Mouse (Mus musculus) urinary bladder, postnatal 10 days (tissue): ENCODE data around the gene Kifc3.
A peak's percentile ranks its signal among the peaks of the same experiment; 100 is the strongest.

Experiments used
- DNase-seq: peaks from one replicate; pipeline ENCODE4 v3.0.0; 2022; ENCODE audit warnings: low spot score

Gene Kifc3

DNA sequence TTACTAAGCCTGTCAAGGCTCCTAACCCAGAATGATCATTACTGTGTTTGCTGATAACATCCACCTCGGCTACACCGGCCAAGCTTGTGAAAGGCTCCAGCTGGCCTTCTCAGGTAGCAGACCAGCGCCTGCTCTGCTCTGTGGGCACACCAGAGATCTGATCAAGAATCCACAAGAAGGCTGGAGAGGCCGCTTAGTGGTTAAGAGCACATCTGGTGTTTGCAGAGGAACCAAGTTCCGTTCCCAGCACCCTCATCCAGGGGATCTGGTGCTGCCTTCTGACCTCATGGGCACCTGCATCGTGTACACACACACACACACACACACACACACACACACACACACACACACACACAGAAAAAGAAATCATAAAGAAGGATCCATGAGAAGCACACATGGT is 46.5 kb downstream of the Kifc3 start:
- no peak for DNase-seq

DNA sequence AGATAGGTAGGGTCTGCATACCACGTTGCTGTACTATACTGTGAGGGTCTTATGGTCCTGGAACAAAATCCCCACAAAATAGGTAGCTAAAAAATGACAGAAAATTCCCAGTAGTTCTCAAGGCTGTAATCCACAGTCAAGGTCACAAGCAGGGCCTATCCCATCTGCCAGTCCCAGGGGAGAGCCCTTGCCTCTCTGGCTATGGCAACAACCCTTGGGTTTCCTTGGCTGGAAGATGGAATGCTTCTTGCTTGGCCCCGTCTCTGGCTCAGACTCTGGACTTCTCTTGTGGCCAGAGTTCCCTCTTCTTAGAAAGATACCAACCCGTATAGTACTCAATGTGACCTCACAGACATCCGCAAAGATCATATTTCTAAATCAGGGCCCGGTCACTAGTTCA is 47.3 kb downstream of the Kifc3 start:
- no peak for DNase-seq

DNA sequence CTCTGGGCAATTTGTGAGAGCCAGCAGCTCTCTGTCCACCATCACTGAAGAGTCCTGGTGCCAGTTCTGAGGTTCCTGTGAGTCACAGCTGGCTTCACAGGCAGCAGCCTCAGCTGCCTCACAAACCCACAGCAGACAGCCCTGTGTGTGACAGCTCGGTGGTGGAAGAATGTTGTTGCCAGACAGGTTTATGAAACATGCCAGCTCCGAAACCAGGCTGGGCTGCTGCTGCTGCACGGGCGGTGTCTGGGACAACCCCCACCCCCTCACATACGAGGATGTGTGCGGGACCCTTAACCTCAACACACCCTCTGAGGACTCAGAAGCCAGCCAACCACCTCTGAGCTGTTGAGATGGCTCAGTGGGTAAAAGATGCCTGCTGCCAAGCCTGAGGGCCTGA is 48.0 kb downstream of the Kifc3 start:
- DNase-seq = no peak

DNA sequence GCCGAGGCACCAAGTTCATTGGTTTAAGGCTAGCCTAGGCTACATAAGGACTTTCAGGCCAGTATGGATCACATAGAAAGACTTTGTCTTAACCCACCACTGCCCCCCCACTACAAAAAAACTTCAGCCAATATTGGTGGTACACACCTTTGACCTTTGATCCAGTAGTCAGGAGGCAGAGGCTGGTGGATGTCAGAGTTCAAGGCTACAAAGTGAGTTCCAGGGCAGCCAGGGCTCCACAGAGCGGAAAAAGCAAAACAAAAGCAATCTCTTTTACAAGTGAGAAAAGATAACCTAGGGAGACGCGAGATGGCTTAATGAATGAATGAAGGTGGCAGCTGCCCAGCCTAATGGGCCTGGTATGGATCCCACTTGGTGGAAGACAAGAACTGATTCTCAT is 48.6 kb downstream of the Kifc3 start:
- DNase-seq = no peak

DNA sequence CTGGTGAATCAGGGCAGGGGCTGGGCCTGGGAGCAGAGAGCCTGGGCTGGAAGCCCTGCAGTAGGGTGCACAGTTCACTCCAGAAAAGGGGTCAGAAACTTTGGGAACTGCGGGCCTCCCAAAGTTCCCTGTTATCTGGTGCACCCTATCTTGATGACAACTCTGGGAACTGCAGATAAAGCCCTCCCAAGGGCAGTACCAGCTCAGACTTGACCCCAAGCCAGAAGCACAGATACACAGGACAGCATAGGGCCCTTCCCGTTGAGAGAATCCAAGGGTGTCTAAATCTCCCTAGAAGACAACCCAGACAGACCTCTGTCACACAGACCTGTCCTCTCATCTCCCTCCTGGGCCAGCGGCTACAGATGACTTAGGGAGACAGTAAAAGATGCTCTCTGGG is 52.0 kb downstream of the Kifc3 start:
- DNase-seq = no peak

DNA sequence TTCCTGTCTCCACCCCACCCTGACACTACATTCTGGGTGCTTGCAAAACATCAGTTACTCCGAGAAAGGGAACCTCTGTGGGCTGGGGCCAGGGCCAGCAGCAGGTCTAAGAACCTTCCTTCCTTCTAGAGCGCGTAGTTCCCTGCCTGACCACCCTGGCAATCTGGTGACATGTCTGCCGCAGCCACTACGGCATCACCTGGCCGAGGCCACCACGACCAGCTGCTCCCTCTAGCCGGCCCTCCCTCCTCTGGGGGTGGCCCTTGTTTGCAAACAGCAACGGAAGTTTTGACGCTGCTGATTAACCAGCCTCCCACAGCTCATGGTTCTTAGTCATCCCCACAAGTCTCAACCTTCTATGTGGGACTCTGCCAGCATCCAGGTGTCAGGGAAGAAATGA is 53.2 kb downstream of the Kifc3 start:
- DNase-seq = no peak

DNA sequence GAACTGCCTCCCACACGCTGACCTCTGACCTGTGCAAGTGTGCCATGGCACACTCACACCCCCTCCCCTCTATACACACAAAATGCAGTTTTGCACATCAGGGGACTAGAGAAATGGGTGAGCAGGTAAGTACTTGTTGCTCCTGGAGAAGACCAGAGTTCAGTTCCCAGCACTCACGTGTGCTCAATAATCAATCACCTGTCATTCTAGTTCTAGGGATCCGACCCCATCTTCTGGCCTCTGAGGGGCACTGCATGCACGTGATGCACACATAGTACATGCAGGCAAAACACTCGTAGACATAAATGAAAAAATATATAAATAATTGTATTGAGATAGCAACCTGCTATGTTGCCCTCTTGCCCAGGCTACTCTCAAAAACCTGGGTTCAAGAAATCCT is 55.8 kb downstream of the Kifc3 start:
- DNase-seq = no peak

DNA sequence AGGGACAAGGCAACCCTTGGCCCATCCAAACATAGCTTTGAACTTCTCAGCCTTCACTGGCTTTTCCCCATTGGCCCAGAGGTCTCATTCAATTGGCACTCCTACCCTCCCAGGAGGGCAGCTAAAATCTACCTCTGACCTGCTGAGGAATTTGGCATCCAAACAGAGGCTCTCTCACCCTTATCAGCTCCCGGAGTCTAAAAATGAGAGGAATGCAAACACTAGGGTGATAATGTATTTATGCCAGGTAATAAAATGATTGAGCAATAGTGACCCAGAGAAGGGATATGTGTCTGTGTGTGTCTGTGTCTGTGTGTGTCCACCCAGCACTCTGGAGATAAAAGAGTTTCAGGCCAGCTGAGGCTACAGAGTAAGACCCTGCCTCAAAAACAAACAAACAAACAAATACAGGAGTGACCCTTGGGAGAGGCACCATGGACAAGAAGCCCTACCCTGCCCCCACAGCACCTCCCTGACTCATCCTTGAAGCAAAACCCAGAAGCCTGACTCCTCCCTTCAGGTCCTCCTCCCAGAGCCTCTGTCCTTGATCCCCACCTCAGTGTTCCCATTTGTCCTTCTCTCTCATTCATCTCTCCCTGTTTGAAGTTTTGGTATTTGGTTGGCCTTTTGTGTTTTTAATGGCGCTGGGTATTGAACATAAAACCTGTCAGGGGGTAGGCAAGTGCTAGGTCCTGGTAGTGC is 56.4 kb downstream of the Kifc3 start:
- DNase-seq = no peak

DNA sequence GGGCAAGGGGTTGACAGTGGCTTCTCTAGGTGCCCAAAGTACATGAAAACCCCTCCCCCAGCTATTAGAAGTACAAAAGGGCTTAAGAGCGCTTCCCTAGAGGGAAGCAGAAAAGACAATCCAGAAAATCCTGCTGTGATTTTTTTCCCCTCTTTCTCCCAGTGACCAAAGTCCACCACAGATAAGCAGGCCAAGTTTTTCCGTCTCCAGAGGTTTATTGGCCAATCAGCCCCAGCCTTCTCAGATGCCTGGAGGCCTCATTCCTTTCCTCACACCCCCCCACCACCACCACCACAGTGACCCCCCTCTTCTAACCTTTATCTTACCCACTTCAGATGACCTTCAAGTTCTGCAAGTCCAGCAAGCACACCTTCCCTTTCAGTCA is 58.0 kb downstream of the Kifc3 start:
- no peak for DNase-seq

DNA sequence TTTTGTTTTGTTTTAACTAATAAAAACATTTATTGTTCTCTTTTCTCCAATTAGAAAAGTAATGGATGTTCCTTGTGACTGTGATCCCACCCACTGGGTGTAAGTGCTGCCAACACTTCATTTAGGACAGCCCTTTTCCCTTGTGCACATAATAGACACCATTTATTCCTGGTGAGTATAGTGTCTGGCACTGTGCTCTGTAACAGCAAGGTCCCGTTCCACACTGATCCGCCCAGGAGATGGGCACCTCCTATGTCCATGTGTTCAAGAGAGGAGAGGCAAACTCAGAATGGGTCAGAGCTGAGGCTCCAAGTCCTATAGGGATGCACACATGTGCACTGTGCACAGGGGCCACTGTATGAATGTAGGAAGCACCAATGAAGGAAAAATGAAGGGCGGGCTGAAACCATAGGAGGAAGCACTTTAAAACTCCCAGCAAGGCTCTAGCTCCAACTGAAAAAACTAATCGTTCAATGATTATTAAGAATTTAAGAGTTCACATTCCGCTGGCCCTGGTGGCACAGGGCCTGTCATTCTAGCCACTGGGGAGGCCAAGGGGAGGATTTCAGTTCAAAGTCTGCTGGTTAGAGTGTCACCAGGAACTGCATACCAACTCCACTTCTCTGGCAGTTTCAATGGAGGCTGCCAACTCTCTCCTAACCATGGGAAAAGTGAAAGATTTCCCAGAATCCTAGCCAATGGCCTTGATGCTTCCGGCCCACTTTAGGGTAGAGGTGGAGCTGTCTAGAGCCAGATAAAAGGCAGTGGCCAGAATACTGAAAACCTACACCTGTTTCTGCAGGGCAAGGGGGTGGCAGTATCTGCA is 58.6 kb downstream of the Kifc3 start:
- no peak for DNase-seq

DNA sequence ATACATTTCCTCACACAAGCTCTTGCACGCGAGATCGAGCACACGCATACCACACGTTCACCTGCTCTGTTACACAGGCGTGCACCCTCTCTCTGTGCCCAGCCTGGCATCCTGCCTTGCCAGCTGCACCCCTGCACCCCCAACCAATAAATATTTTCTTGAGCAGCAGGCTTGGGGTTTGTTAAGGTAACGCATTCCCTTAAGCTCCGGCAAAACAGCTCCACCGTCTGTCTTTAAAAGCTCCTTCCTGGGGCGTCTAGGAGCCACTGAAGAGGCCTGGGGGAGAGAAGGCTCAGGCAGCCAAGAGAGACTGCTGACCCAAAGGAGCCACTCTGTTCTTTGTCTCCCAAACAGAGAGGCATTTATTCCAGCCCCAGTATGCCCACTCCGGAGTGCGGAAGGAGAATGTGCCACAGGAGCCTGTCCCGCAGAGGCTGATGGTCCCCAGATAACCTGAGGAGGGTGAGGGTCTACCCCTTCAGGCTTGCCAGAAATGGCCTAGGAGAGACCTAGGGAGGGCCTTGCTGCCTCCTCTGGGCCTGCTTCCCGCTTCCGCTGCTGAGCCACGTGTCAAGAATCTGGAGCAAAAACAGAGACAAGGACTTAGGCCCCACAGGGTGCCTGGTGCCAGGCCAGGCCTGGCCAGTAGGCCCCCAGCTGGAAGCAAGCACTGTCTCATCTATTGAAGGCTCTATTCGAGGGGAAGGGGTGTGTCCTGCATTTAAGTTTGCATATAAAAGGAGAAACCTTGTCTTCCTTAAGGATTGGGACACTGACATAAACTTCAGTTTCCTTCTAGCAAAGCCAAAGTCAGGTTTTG is 59.4 kb downstream of the Kifc3 start:
- no peak for DNase-seq

DNA sequence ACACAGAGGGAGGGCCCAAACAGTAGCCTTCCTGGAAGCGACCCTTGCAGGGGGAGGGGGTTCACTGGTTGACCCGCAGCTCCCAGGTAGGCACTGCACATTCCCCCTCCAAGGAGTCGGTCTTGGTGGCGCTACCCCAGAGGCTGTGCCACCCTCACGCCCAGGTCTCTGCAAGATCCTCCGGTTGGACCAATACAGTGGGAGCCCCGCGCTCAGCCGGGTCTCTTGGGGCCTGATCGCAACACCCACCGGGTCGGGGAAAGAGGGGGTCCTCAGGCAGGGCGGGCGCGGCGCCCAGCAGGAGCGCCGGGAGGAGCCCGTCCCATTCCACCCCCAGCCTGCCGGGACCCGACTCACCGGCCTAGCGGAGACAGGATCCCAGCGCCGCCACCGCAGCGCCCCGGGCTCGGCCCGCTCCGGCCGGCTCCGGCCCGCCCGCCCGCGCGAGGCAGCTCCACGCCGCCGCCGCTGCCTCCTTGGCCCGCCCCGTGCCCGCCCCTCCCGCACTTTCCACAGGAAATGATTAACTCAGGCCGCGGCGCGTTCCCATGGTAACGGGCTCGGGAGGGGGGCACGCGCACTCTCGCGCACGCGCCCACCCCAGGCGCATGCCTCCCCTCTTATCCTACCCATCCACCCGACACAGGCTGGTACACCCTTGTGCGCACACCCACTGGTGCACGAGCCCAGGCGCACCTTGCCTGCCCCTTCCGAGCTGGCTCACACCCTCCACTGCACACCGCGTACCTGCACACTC is 60.4 kb downstream of the Kifc3 start:
- peak; percentile 52 for DNase-seq

DNA sequence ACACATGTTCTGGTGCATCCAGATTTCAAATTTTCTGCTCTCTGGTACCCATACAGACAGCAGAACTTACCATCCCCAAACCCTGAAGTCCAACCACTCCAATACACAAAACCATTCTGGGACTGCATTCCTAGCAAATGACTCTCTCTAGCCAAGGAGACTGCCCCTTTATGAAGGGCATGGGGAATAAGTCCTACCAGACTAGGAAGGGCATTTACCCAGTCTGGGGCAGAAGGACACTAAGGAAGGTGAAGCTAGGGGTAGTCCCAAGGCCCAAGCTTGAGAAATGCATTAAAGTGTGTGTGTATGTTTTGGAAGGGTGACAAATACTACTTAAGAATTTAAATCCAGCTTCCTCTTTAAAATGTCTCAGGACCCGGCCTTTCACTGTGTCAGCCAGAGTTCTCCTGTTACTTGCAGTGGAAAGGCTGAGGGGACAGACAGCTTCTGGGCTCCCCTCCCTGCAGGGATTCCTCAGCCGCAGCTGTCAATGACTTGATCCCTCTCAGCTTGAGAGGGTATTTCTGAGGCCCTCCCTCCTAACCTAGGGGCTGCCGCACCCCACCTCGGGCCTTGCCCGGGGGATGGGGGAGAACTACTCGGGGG is 61.0 kb downstream of the Kifc3 start:
- no peak for DNase-seq

DNA sequence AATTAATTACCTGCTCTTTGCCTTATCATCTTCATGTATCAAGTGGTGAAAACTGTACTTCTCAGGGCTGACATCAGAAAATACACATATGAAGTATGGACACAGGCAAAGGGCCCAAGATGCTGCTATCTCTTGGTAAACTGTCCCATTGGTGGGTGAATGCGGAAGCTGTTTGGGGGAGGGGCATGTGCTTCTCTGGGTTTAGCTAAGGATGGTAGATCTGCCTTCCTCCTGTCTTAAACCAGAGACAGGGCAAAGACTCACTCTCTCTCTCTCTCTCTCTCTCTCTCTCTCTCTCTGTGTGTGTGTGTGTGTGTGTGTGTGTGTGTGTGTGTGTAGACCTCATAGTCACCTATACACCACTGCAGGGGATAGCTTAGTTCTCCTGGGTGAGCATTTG is 61.6 kb downstream of the Kifc3 start:
- DNase-seq = no peak

DNA sequence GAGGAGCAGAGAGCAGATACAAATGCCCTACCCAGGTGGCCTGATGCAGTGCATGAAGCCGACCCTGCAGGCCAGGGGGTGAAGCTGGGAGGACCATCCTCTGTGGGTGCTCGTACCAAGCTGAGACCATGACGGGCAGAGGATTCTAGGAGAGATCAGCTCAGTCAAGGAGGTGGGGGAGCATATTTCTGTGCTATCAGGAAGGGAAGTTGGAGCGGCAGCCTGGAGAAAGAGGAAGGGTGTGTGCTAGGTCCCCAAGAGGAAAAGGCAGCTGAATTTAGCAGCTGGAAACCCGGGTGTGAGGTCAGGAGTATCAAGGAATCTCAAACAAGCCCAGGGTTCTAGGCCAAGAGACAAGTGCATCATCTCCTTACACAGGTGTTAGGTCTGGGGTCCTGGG is 62.1 kb downstream of the Kifc3 start:
- no peak for DNase-seq

DNA sequence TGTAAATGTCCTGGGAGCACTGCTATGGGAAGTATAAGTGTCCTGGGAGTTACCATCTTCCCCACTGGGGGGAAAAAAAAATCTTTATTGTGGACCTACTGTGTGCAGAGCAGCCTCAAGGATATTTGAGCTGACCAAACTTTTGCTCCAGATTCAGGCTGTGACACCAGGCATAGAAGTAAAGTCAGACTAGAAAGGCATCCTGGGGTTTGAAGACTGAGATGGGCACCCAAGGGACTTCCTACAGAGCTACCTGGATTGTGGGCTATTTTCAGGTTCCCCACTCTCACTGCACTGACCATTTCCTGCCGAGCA is 63.6 kb downstream of the Kifc3 start:
- no peak for DNase-seq

DNA sequence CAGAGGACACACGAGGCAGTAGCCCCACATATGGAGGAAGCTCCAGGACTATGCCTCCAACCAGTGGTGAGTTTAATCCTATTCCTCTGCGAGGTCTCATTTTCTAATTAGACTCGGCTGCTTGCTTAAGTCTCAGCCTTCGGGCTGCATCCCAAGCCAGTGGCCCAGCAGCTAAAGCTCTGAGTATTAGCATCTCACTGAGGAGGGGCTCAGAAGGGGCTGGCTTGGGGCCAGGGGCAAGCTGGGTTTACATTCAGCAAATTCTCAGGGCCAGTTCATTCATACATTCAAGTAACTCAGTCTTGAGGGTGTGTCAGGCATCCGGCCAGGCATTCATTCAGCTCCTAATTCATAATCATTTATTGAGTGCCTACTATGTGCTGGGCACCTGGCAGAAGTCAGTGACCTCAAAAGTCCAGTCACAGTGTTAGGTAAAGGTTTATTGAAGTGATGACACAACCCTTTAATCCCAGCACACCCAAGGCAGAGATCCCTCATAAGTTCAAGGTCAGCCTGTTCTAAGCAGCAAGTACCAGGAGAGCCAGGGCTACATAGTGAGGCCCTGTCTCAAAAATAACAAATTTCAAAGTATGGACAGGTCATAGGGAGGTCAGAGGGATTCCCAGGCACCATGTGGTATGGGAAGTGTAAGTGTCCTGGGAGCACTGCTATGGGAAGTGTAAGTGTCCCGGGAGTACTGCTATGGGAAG is 64.1 kb downstream of the Kifc3 start:
- DNase-seq = no peak

DNA sequence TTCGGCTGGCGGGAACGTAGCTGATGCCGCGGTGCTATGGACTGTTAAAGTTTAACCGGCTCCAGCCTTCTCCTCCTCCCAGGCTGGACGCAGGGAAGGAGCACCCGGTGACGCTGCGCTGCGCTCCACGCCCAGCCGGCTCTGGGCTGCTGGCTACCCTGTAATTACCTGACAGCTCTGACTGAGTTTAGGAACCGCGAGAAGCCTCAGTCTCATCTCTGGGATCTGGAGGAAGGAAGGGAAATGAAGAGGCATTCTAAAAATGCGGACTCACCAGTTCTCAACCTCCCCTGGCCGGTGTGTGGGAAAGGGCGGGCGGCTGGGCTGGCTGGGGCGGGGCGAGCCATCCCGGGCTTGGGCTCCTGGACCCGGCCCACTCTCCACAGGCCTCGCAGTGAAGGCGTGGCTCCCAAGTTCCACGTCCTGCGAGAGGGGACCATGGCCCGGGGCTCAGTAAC is 64.9 kb downstream of the Kifc3 start:
- DNase-seq = no peak

DNA sequence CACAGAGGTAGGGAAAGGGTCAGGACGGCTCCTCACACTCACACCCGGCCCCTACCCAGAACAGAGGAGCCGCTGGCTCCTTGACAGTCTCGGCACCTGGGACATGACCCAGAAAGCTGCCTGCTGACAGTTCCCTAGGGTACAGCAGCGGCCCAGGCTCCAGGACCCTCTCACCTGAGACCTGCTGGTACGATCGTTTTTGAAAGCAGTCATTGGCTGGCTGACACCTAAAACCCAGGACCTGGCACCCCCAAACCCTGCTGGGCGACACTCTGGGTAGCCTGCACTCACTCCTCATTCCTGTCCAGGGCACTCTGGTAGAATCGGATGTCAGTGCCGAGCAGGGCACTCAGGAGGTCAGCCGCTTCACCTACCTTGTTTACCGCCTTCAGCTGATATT is 65.4 kb downstream of the Kifc3 start:
- DNase-seq = no peak

DNA sequence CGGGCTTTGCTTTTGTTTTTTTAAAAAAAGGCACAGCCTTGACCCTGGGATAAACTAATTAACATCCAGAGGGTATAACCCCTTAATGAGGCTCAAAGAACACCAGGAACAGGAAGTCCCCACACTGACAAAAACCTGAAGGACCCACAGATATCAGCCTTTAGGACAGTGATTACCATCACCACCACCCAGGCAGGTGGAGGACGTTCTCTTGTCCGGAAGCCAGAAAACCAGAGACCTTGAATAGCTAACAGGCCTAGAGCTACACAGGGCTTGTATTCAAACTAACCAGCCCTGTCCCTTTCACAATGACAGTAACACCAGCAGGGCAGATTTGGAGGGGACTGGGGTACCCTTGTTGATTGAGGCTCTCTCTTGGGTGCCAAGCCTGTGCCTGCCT is 66.4 kb downstream of the Kifc3 start:
- no peak for DNase-seq

DNA sequence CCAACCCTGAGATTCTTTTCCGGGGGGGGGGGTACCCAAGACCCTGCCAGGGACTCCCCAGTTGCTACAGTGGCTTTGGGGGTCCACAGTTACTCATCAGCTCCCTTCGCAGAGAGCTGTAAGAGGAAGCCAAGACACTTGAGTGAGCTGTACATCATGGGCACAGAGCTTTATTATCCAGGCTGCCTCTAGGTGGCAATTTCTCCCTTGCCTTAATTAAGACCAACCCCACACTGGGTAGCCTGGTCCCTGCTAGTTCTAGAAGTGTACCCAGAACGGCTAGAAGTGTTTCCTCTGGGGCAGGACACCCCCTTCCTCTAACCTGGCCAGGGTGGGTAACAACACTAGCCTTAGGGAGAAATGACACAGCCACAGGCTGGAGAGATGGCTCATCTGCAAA is 67.4 kb downstream of the Kifc3 start:
- no peak for DNase-seq
